Mouse (Mus musculus) liver, adult 2 months (tissue): ENCODE data around the gene Asxl1. TPM values are rescaled to one million over a fixed set of nuclear protein-coding genes. Genes with fewer than 3 reads are reported as not detected.

Experiments
- DNase-seq: peaks from one replicate; pipeline ENCODE4 v3.0.0-alpha.2; 2011; ENCODE audit warnings: low read depth, low spot score; ENCODE audit errors: extremely low read depth
- H3K27ac ChIP-seq: fragments of 200-500 bp; replicated peaks from 2 replicates; pipeline ENCODE4 v1.5.1; 2012; ENCODE audit warnings: low read depth, mild to moderate bottlenecking, control low read depth, inconsistent platforms, low read length; ENCODE audit not compliant: insufficient read depth
- H3K27me3 ChIP-seq: fragments of 200-500 bp; 2 replicates; pipeline ENCODE4 v1.6.1; 2012; ENCODE audit warnings: mild to moderate bottlenecking, moderate library complexity, low read length, inconsistent platforms; ENCODE audit not compliant: control insufficient read depth, insufficient read depth
- H3K36me3 ChIP-seq: fragments of 200-500 bp; 2 replicates; pipeline ENCODE4 v1.6.1; 2012; ENCODE audit warnings: low read length, inconsistent platforms; ENCODE audit not compliant: control insufficient read depth, insufficient read depth
- H3K4me1 ChIP-seq: fragments of 200-500 bp; 2 replicates; pipeline ENCODE4 v1.6.1; 2011; ENCODE audit warnings: low read length; ENCODE audit not compliant: control insufficient read depth, insufficient read depth
- H3K4me3 ChIP-seq: fragments of 200-500 bp; 2 replicates; pipeline ENCODE4 v1.5.1; 2011; ENCODE audit warnings: low read depth, mild to moderate bottlenecking, control low read depth, low read length, moderate library complexity; ENCODE audit not compliant: insufficient read depth
- H3K79me2 ChIP-seq: fragments of 200-500 bp; 2 replicates; pipeline ENCODE4 v1.6.1; 2012; ENCODE audit warnings: inconsistent platforms, mild to moderate bottlenecking, low read length, moderate library complexity; ENCODE audit not compliant: control insufficient read depth, insufficient read depth
- H3K9ac ChIP-seq: fragments of 200-500 bp; 2 replicates; pipeline ENCODE4 v1.6.1; 2012; ENCODE audit warnings: low read depth, mild to moderate bottlenecking, control low read depth, inconsistent platforms, low read length
- CTCF ChIP-seq: fragments of 200-500 bp; IDR thresholded peaks from 2 replicates; pipeline ENCODE4 v1.5.1; 2011; ENCODE audit warnings: low read depth, low read length, control low read depth
- POLR2A ChIP-seq: fragments of 200-500 bp; IDR thresholded peaks from 2 replicates; pipeline ENCODE4 v1.6.1; 2011; ENCODE audit warnings: low read length, control low read depth; ENCODE audit not compliant: insufficient read depth; ENCODE audit errors: extremely low read depth
- WGBS: fragments of 180-500 bp; shearing (Covaris S2); methylation state at CpG from one replicate; pipeline ENCODE4 v1.1.7; 2018; 5-methylcytosine and 5-hydroxymethylcytosine counted together
- polyA plus RNA-seq: library from polyadenylated mRNA; depleted of rRNA; stranded (reverse); fragments of >200 nt; gene quantifications from 2 replicates; pipeline ENCODE4 v1.2.3, GENCODE M21; 2012
- total RNA-seq: library from RNA; depleted of rRNA; stranded (reverse); fragments of >200 nt; gene quantifications from 2 replicates; pipeline ENCODE4 v1.2.3, GENCODE M21; 2014

Gene Asxl1
- total and polyA plus RNA-seq, 2 experiments = 4.7 to 6.2 TPM

DNA sequence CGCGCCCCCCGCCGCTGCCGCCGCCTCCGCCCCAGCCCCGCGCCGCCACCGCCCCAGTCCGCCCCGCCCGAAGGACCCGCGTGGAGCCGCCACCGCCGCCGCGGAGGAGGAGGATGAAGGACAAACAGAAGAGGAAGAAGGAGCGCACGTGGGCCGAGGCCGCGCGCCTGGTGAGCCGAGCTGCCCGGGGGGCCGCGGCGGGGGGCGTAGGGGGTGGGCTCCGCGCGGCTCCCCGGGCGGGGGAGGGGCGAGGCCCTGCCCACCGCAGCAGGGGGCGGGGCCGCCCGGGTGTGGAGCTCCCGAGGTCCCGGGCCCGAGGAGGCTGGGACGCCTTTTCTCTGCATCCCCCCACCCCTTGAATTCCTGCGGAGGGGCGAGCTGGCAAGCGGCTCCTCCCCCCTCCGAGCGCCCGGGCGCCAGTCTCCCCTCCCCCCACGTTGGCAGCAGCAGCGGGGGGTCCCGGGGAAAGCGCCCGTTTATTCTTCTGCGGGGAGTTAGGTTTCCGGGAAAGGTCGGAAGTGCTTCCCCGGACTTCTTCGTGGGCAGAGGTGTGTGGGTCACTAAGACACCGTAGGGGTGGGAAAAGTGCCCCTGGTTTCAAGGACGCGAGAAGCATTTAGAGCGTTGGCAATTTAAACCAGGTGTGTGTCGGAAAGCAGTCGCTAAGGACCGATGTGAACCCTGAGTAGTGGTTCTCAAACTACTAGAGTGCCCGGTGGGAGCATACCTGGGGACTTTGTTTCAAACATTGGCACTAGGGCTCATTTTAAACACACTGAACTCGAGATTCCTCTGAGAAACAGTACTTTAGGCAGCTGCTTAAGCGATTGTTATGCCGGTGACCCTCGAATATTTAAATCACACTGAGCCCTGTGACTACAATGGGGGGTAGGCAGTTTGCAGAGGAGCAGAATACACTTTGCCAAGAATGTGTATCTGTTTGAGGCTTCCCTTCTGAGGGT, 873 bp downstream of the Asxl1 start:
- Histone ChIP-seq H3K36me3 (no peaks in the 10 kb centered on the region), H3K79me2 (peaks cover 22% of the 10 kb centered on the region; the same call in 1 of the 2 replicates), H3K4me3 (peak overlapping the region; percentile 97), H3K9ac (peak overlapping the region; percentile 89), H3K27ac (peak overlapping the region; percentile 98), H3K27me3 (no peaks in the 10 kb centered on the region), H3K4me1 (peaks cover 6% of the 10 kb centered on the region)
- no peak for TF ChIP-seq CTCF
- no peak for TF ChIP-seq POLR2A
- DNase-seq = no peak
- 2% methylated on average over 62 of the region's 76 CpGs for WGBS

DNA sequence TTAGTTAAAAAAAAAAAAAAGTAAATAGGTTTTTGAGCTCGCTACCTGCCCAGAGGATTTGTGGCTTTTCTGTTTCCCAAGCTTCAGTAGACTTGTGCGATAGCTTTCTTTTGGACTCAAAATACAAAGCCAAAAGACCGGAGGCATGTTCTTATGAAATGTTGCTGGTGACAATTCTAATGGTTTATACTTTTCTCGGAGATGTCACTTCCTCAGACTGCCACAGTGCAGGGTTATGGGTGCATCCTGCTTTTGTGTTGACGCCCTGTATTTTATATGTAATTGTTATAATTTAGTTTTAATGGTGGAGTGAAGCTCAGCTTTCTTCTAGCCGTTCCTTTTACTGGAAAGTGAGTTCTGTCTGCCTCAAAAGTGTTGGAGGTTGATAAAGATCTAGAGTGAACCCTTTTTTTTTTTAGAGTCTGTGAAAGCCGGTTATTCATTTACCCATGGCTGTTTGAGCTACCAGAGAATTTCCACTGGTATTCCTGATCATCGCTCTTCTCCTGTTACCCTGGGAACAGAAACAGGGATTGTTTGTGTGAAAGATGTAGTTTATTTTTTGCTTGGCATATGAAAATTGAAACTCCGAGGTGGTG, 1.7 kb downstream of the Asxl1 start:
- Histone ChIP-seq H3K27me3 (no peaks in the 10 kb centered on the region), H3K4me3 (peak overlapping the region; percentile 97), H3K4me1 (peaks cover 6% of the 10 kb centered on the region), H3K27ac (peak overlapping the region; percentile 76), H3K36me3 (peaks cover 3% of the 10 kb centered on the region), H3K9ac (peak overlapping the region; percentile 89), H3K79me2 (peaks cover 25% of the 10 kb centered on the region; the same call in 1 of the 2 replicates)
- TF ChIP-seq CTCF (no peak), POLR2A (no peak)
- DNase-seq = peak; percentile 82
- under 1% methylated on average over 9 of the region's 9 CpGs for WGBS

DNA sequence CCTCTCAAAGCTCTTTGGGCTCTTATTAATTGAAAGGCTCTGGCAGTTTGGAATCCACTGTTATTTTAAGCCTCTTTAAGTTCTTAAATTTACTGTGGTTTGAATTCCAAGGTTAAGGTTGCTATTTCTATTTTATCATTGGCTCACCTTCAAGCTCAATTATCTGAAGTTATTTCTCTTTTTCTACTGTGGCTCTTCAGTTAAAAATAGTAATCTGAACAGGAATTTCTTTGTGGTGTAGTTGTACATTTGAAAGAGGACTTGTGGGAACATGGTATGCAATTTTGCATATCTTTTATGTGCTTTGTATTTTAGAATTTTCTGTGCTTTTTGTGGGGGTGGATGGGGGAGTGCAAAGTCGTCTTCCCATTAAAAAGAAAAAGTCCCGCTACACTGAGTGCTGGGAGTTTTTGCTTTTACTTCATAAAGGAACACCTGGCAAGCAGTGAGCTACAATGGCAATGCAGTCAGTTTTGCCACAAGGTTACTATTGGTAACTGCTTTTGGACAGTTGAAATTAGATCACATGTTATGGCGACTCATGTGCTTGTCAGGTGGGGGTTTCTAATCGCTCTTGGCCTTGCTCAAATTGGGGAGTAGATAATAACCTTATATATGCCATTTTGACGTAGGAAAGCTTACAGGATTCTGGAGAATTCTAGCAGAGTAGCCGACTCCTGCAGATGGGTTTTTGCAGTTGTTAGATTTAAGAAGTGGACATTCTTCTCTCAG, 2.6 kb downstream of the Asxl1 start:
- Histone ChIP-seq H3K36me3 (peaks cover 6% of the 10 kb centered on the region), H3K4me3 (no peak overlapping the region), H3K4me1 (peaks cover 6% of the 10 kb centered on the region), H3K79me2 (peaks cover 25% of the 10 kb centered on the region; the same call in 1 of the 2 replicates), H3K9ac (no peak overlapping the region), H3K27me3 (no peaks in the 10 kb centered on the region), H3K27ac (no peak overlapping the region)
- no peak for TF ChIP-seq POLR2A
- no peak for TF ChIP-seq CTCF
- no peak for DNase-seq
- WGBS = 57% methylated on average over 6 of the region's 6 CpGs

DNA sequence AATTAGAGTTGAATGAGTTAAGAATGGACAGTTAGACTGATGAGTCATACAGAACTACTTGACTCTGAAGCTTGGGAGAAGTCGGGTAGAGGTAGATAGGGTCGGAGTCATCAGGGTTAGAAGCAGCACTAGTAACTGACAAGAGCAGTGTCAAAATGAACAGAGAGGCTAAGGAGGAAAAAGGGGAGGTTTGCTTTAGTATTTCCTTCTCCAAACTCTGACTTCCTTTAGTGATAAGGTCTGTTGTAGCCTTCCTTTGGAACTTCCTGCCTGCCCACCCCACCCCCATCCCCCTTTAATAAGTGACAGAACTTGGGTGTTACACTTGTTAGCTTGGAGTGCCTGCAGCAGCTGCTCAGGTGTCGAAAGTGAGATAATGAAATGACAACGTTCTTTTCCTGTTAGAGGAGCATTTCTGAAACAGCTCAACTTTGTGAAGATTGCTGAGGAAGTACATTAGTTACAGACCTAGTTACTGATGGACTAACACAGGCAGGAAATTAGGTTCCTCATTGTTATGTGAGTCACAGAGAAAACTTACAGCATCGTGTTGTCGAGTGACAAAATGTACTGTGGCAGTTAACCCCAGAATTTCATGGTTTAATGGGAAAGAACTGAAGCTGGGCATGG, 5.0 kb downstream of the Asxl1 start:
- peaks cover 6% of the 10 kb centered on the region for H3K4me1 ChIP-seq
- peaks cover 18% of the 10 kb centered on the region for H3K36me3 ChIP-seq
- TF ChIP-seq POLR2A = no peak
- TF ChIP-seq CTCF = no peak
- WGBS = 9% methylated on average over 6 of the region's 6 CpGs
- H3K79me2 ChIP-seq = peaks cover 33% of the 10 kb centered on the region; the same call in 1 of the 2 replicates
- peak overlapping the region; percentile 71 for H3K27ac ChIP-seq
- DNase-seq = peak; percentile 33
- H3K9ac ChIP-seq = no peak overlapping the region
- no peaks in the 10 kb centered on the region for H3K27me3 ChIP-seq
- H3K4me3 ChIP-seq = no peak overlapping the region

DNA sequence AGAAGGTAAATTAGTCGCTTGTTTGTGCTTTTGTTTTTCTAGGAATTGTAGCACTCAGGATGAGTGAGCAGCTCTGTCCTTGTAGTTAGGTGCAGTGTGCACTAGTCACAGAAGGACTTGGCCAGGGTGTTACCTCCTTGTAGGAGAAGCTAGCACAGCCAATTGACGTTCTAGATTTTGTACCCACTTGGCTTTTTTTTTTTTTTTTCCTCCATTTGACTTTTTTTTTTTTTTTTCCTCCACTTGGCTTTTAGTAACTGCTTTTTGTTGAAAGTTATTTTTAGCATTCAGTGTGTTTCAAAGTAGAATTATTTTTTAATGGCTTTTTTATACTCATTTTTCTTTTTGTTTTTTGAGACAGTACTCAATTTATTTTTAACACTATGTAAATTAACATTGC, 9.0 kb downstream of the Asxl1 start:
- TF ChIP-seq POLR2A (no peak), CTCF (no peak)
- H3K36me3 ChIP-seq = peaks cover 47% of the 10 kb centered on the region
- DNase-seq = no peak

More for the DNA sequence above, 9.0 kb downstream of the Asxl1 start:
- WGBS = 77% methylated on average over 2 of the region's 2 CpGs
- Histone ChIP-seq H3K9ac (no peak overlapping the region), H3K4me1 (peaks cover 2% of the 10 kb centered on the region), H3K4me3 (no peak overlapping the region), H3K79me2 (peaks cover 20% of the 10 kb centered on the region; the same call in 1 of the 2 replicates), H3K27me3 (no peaks in the 10 kb centered on the region), H3K27ac (no peak overlapping the region)
